Mouse (Mus musculus) hematopoietic stem cell, adult 5-6 weeks (primary cell): ENCODE measurements around the gene Usp29. TPM values are rescaled to one million over a fixed set of nuclear protein-coding genes. Genes with fewer than 3 reads are reported as not detected.
"Not testable (repeated sequence)": the region's sequence is repeated elsewhere in the genome, so short reads cannot be mapped to it uniquely, and the experiment has no call there.

Experiments
- ATAC-seq, 2 experiments: fragments of 125-278 bp in 1 of 2; replicated peaks in 1 of 2; 2 replicates each; pipeline ENCODE4 v1.8.0; 2016 to 2017; ENCODE audit warnings: inconsistent platforms in 2 of 2, mild to moderate bottlenecking in 2 of 2, moderate number of reproducible peaks in 2 of 2, low read depth in 1 of 2, moderate TSS enrichment in 1 of 2; ENCODE audit not compliant: low FRiP score in 2 of 2, poor library complexity in 2 of 2, severe bottlenecking in 2 of 2, insufficient read depth in 1 of 2, low TSS enrichment in 1 of 2
- total RNA-seq: library from RNA; stranded (forward); fragments of 172-1452, 232-1000 nt; gene quantifications from 2 replicates; pipeline ENCODE4 v1.2.3, GENCODE M21; 2017

Gene Usp29
- total RNA-seq, 1 experiment from 2014 or later = 0.45 TPM

DNA sequence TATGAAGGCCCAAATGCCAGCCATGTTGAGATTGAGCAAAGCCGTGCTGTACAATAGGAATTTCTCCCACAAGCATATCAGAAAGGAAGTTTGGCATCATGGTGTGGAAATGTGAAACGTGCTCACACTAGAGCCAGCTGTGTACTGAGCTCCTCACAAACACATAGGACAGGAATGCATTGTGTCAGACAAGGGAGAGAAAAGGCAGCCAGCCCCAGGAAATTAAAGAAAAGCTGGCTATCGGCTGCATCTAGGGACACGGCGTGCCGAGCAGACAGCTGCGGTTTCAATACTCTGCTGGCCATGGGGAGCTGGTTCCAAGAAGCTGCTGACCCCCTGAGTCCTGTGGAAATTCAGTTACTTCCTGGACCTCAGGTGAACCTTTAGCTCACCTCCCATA lies 155.0 kb downstream of the Usp29 start:
- no peak for ATAC-seq

DNA sequence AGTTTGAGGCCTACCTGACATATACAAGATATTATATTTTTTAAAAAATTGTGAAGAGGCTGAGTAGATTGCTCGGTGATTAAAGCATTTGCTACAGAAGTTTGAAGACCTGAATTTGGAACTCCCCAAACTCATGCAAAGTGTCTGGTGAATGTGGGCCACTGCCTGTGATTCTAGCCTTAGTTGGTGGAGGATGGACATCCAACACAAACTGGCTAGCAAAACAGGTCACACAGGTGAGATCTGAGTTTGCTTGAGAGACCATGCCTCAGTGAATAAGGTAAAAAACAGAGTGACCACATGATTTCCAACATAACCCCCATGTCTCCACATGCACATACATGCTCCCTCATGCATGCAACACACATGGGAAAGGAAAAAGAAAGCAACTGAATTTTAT lies 156.5 kb downstream of the Usp29 start:
- ATAC-seq = no peak

DNA sequence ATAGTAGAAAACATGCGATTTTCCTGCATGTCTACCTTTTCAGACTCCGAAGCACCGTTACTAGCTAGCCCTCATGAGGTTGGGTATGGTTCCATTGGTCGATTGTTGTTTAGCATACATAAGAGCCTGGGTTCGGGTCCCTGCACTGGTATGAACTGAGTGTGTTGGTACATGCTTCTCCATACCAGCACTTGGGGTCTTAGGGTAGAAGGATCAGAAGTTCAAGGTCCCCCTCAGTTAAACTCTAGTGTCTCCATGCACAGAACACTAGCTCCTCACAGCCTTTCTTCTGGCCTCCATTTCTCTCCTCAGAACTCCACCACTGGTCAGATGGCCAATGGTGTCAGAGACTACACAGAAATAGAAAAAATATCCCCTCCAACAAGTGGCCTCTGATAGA lies 159.5 kb downstream of the Usp29 start:
- no peak for ATAC-seq

- no peak for ATAC-seq
Measured at GRCm38 (mm10) chr7:6891206-6891605, 160.8 kb downstream of the Usp29 start.

DNA sequence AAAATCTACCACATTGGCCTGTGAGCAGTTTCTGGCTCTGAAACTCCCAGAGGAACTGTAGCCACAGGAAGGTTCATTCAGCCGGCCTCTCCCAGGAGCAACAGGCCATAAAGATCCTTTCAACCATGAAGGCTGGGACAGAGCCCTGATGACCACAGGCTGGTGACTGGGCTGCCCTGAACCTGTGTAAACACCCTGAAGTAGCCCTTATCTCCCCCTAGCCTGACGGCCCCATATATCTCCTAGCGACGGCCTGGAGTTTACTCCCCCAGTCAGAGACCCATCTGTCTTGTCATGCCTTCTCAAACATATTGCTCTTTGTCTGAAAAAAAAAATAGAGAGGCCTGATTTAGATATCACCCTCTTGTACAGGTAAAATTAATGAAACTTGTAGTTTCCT lies 166.6 kb downstream of the Usp29 start:
- not testable (repeated sequence) for ATAC-seq

- no peak for ATAC-seq
Measured at GRCm38 (mm10) chr7:6900672-6901071, 170.3 kb downstream of the Usp29 start.

- no peak for ATAC-seq
Measured at GRCm38 (mm10) chr7:6903489-6903888, 173.1 kb downstream of the Usp29 start.

GRCm38 (mm10) chr7:6910527-6910926 lies 180.1 kb downstream of the Usp29 start:
- no peak for ATAC-seq

- no peak for ATAC-seq
Measured at GRCm38 (mm10) chr7:6911731-6912130, 181.4 kb downstream of the Usp29 start.

DNA sequence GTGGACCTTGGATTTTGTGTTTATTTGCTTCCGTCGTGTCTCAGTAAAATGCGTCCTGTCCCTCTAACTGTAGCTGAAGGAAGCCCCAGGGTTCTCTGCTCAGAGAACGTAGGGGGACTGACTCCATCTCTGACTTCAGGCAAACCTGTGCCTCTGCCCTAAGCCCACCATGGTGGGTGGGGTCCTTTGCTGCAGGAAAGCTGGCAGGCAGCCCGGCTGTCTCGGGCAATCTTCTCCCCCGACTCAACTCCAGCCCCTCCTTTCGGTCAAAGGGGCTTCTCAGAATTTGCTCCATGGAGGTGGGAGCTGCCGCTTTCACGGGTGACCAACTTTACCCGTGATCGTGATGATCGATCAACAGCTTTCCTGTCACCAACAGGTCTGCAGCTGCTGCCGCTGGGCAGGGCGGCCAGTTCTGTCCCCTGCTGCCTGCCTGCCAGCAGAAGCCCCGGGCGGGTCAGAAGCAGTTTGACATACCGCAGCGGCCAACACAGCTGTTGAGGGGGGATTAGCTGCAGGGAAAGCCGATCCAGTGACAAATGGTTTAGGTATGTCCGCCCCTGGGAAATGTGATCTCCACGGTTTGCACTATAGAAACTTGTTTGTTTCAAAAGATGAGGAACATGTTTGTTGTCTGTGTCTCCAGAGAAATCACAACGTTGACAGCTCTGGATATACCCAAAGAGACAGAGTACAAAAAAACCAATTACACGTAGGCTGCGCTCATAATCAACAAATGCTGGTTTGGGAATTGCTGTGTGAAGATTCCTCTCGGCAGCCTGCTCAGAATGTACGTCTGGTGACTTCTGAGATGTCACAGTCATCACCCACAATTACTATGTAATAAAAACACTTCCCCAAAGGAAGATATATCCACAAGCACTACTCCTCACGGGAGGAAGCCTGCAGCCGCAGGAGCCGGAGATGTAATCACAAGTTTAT lies 183.3 kb downstream of the Usp29 start:
- no peak for ATAC-seq

GRCm38 (mm10) chr7:6917126-6917525 lies 186.7 kb downstream of the Usp29 start:
- ATAC-seq = no peak

DNA sequence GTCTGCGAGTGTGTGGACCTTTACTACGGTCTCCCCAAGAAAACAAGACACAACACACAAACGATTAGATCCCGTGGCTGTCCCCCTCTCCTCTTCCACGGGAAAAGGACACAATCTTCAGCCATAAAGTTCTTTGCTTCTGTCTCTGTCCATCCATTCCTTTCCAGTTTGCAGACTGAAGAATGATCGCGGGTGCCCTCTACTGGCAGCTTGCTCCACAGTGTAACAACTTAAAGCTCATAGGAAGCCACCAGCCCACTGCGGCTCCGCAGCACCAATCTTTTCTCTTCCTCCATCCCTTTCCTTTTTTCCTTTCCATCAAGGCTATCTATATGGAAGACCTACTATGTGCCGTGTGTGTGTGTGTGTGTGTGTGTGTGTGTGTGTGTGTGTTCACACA lies 187.9 kb downstream of the Usp29 start:
- ATAC-seq = peak; percentile 53 to 67; a peak in 3 of 4 replicates

GRCm38 (mm10) chr7:6919131-6919870 lies 188.9 kb downstream of the Usp29 start:
- no peak for ATAC-seq

DNA sequence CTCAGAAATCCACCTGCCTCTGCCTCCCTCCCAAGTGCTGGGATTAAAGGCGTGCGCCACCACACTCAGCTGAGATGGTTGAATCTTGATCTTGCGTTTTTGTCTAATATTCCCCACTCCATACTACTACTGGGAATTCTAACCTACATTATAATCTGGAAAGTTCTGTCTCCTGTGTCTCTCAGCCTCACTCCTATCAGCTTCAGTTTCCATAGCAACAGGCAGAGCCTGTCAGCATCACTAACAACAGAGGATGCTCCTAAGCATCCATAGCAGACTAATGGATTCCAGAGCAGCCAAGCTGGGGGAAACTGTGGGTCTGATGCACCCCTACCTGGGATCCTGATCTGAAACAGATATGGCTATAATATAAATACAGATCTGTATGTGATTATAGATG lies 193.1 kb downstream of the Usp29 start:
- ATAC-seq = no peak

- 0 out of 4 replicates have a peak, but pooled peaks of 1 of the 2 experiments have one; percentile 12 for ATAC-seq
Measured at GRCm38 (mm10) chr7:6925926-6926730, 195.8 kb downstream of the Usp29 start.

- ATAC-seq = no peak
Measured at GRCm38 (mm10) chr7:6926731-6926995, 196.3 kb downstream of the Usp29 start.

DNA sequence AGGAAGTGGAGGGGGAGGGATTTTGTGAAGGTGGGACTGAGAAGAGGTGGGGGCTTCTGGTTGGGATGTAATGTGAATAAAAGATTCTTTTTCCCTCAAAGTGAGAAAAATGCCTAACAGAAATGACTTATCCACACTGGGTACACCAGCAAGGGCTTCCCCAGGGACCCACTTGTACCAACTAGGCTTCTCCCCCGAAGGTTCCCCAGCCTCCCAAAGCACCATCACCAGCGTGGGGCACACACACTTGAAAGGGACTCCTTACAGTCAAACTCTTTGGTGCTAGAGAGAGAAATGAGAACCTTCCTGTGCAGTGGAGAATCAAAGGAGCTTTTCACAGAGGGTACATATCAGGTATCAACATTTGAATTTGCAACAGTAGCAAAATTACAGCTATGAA lies 198.9 kb downstream of the Usp29 start:
- ATAC-seq = no peak

- no peak for ATAC-seq
Measured at GRCm38 (mm10) chr7:6934741-6935140, 204.4 kb downstream of the Usp29 start.
